Mouse (Mus musculus) lung, postnatal 10 days (tissue): ENCODE measurements around the gene Ccdc62.

Source experiments
- DNase-seq: peaks from one replicate; pipeline ENCODE4 v3.0.0; 2021

Gene Ccdc62

GRCm38 (mm10) chr5:124004356-124005150, 74.1 kb downstream of the Ccdc62 start:
- no peak for DNase-seq

GRCm38 (mm10) chr5:124005151-124005500, 74.6 kb downstream of the Ccdc62 start:
- DNase-seq: no peak

- DNase-seq: no peak
Observed at GRCm38 (mm10) chr5:124005591-124005990, 75.1 kb downstream of the Ccdc62 start.

GRCm38 (mm10) chr5:124006082-124006873, 75.8 kb downstream of the Ccdc62 start:
- DNase-seq: no peak

- DNase-seq: no peak
Observed at GRCm38 (mm10) chr5:124006891-124007491, 76.5 kb downstream of the Ccdc62 start.

- DNase-seq: no peak
Observed at GRCm38 (mm10) chr5:124010077-124010476, 79.6 kb downstream of the Ccdc62 start.

GRCm38 (mm10) chr5:124010910-124011655, 80.6 kb downstream of the Ccdc62 start:
- peak; percentile 93 for DNase-seq

- DNase-seq: no peak
Observed at GRCm38 (mm10) chr5:124011927-124012326, 81.4 kb downstream of the Ccdc62 start.

GRCm38 (mm10) chr5:124012885-124013284, 82.4 kb downstream of the Ccdc62 start:
- DNase-seq: peak; percentile 40

- no peak for DNase-seq
Observed at GRCm38 (mm10) chr5:124013747-124014146, 83.3 kb downstream of the Ccdc62 start.

GRCm38 (mm10) chr5:124014180-124014579, 83.7 kb downstream of the Ccdc62 start:
- no peak for DNase-seq

- peak; percentile 76 for DNase-seq
Observed at GRCm38 (mm10) chr5:124014791-124015251, 84.3 kb downstream of the Ccdc62 start.

- no peak for DNase-seq
Observed at GRCm38 (mm10) chr5:124015727-124016126, 85.2 kb downstream of the Ccdc62 start.

GRCm38 (mm10) chr5:124016291-124016821, 85.9 kb downstream of the Ccdc62 start:
- no peak for DNase-seq

GRCm38 (mm10) chr5:124017941-124018340, 87.5 kb downstream of the Ccdc62 start:
- DNase-seq: no peak

GRCm38 (mm10) chr5:124018651-124019050, 88.2 kb downstream of the Ccdc62 start:
- DNase-seq: no peak
